Mouse (Mus musculus): Measurements from ENCODE around the gene Castor2.
A peak's percentile ranks its signal among the peaks of the same experiment; 100 is the strongest.

The Castor2 gene

DNA sequence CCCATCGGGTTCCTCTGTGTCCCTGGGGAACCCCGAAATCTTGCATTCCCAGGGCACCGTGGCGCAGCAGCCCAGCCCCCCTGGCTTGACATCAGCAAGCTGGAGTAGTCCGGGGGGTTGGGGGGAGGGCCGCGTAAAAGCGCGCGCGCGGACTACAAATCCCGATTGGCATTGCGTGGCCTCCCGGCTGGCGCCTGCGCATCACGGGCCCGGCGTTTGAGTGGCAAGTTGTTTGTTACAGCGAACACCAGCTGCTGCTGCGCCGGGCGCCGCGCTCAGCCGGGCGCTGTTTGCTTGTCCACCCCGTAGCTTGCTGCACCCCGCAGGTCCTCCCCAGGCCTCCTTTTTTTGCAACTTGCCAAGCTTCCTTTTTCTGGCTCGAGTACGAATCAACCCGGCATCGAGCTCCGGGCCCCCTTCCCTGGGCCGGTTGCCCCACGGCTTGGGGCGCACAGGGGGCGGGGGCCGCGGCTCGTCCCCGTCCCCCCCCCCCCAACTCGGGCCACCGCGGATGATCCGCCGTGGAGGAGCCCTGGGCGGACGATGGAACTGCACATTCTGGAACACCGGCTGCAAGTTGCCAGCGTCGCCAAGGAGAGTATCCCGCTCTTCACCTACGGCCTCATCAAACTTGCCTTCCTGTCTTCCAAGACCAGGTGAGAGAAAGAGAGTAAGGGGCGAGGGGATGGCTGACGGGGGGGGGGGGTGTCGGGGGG lies at the start of gene Castor2:
Castor2 (plus strand) TSS at position 216 of the 716 bp plus-strand sequence.
- DNase-seq: peak; percentile 97

DNA sequence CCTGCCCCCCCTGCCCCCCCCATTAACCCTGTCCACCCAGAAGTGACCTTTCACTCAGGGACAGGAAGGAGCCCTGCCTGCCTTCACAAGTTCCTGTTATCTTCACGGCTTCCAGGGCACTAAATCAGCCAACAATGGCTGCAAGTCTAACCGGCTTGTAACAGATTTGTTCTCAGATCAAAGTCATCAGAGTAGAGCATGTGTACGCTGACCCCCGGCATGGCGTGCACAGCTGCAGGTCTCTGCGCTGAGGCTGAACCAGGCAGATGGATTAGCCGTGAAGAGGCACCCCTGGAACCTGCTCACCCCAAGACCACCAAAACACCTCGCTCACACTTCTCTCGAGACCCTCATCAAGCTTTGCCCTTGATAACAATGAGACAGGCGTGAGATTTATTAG lies 48.8 kb upstream of the Castor2 start:
- no peak for DNase-seq

DNA sequence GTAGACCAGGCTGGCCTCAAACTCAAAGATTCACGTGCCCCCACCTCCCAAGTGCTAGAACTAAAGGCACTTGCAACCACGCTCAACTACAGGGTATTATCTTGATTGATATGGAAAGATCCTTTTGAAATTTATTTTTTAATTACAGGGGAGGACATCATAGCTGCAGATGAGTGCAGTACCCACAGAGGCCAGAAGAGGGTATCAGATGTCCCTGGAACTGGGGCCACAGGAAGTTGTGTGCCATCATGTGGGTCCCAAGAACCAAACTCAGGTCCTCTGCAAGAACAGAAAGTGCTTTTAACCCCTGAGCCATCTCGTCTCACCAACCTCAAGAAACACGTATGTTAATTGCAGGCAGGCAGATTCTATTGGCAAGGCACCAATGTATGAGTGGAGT lies 46.9 kb upstream of the Castor2 start:
- no peak for DNase-seq

DNA sequence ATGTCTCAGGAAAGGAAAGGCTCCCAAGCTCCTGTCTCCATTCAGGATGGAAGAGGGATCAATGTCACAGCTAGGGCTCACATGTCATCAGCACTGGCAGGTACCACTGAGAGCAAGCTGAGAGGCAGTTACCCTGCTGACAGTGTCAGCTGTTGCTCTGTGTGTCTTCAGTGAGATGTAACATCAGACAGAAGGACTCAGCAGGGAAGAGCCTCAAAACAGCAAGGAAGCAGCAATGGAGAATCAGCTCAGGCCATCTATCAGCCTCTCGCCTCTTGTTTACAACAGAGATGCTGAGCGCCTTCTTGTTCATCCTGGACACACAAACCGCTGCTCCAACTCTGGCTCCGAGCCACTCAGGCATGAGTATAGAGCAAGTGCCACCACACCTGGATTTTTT lies 45.0 kb upstream of the Castor2 start:
- DNase-seq: no peak

DNA sequence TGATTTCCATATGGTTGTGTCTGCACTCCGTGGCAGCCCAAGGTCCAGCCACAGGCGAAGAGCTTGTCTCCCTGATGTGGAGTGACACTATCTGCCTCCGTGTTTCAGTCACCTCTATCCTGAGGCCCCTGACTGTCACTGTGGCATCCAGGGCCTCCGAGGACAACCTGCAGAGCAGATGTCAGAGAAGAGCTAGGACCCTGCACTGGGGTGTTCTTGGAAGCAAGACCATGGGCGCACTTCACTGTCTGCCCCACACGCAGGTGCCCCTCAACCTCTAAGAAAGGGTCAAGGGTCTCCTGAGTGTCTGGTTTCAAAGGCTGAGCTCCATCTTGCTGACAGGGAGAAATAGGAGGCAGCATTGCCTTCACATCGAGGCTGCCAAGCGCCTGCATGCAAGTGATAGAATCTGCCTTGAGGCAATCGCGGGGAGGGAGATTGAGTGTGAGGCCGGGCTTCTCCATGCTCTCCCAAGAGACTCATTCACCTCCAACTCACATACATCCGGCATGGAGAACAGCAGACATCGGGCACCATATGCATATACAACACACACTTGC lies 40.6 kb upstream of the Castor2 start:
- DNase-seq: no peak

DNA sequence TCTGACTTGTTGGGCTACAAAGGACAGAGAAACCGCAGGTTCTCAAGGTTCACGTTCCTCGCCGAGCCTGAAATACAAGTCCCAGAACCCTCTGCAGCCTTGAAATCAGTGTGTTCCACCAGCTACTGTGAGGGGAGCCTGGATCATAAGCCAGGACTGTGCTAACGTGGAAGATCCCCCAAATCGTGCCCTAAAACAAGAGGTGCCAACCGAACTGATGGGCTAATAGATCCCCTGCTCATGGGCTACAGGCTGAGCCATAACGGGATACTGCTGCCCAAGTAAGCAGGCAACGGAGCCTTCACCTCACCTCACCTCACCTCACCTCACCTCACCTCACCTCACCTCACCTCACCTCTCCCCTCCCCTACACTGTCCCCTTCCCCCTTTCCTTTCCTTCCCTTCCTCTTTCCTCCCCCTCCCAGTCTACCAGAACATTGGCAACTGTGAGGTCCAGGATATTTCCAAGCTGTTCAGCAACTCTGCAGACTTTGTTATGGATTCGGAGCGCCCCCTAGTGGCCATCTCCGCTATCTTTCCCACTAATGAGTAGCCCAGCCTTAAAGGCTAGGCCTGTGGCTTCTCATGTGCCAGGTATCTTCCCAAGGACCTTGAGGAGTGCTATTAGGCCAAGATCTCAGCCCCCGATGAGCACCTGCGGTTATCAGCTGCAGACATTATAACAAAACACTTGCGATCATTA lies 36.0 kb upstream of the Castor2 start:
- DNase-seq: peak; percentile 76 to 93

DNA sequence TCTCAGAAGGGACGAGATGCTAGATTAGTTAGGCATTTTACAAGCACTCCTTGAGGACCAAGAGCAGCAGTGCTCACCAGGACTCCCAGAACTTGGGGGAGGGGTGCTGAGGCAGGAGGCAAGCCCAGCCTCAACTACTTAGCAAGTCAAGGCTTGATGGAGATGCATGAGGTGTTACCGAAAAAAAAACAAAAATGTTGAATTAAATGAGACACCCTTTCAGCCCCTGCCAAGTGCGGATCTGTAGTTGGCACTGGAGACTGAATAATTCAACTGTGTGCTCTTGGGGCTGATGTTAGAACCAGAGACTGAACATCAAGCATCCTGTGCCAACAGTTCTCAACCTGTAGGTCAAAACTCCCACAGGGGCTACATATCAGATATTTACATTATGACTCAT lies 33.2 kb upstream of the Castor2 start:
- DNase-seq: no peak

DNA sequence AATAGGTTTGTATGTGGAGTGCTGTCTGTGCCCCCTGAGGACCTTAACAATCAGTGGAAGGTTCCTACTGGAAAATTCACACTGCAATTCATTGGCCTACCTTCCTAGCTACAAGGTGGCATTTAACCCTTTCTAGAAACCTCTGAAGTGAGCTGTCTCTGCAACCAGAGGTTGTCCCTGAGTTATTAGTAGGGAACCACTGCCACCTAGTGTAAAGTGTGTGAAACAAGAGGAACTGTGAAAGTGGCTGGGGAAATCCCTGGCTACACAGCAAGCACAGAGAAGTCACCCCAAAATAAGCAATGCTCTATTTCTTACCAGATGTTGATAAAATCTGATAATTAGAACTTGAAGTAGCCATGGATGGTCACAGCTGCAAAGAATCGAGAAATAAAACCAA lies 31.6 kb upstream of the Castor2 start:
- no peak for DNase-seq

DNA sequence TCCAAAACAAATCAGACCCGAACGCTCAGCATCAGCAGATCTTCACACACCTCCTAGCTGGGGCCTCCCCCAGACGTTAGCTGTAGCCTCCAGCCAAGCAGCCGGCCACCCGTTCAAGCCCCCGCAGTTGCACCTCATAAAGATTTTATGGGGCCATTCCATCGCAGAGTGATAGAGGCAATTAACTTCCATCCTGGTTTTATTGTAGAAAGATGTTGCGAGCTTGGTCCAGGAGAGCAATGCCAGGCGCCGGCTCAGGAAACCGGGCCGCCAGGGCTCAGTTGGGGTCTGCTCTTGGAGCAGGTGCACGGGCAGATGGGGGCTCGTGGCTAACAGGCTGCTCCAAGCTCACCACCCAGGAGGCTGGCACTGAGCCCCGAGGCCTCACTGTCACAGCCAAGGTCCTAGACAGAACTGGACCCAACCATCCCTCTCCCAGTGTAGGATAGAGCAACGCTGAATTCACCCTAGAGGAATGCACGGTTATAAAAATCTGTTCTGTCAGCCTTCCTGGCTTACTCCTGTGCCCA lies 25.9 kb upstream of the Castor2 start:
- no peak for DNase-seq

DNA sequence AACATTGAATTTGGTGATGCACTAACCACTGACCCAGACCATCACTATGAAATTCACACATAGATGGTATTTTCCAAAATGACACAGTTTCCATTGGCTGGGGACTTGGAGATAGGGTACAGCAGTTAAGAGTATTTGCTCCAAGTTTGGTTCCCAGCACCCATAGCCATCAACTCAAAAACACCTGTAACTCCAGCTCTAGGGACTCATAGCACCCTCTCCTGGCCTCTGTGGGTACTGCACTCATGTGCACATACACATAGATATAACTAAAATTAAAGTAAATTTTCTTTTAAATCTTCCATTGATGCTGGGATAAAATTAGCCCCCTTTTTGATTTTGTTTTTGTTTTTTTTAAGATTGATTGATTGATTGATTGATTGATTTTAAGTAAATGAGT lies 25.1 kb upstream of the Castor2 start:
- DNase-seq: no peak

DNA sequence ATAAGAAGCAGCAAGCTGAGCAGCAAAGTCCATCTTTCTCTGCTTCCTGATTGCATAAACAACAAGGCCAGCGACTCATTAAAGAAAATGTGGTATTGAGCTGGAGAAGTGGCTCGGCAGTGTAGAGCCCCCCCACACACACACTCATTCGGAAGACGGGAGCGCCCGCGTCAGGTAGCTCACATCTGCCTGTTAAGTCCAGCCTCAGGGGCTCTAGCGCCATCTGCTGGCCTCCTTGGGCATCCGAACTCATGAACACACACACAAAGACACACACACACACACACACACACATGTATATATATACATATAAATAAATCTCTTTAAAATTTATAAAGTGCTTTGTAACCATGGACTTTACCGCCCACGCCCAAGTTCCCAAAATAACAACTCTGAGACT lies 23.3 kb upstream of the Castor2 start:
- no peak for DNase-seq

DNA sequence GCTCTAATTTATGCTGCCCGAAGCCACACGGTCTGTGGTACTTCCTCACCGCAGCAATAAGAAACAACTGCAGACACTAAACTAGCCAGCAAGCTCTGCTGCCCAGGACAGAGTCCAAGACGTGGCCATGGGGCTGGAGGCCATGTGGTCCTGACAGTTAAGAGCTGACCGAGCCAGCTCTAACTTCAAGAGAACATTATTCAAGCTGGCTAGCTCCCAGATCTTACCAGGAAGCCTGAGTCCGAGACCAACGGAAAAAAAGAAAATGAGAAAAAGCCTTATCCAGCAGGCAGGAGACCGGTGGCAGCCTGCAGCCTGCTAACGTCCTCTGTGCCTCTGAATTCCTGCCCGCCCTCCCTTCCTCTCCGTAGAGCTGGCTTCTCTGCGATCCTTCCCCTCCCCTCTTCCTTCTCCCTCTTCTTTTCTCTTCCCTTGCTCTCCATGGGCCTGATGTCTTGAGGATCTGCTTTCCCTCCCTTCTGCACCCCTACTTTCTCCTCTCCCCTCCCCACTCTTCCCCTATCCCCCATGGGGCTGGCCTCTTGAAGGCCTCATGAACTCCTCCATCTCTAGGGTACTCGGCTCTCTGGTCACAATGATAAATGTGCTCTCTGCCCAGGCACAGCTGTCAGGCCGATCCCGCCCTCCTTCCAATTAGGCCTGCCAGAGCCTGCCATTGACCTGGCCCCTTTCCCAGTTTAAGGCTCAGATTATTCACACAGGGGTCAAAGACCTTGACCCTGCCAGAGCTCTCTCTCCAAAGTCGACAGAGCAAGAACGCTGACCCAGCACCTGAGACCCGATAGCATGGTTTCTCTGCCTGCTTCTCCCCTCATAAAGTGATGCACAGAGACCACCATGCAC lies 18.6 kb upstream of the Castor2 start:
- peak; percentile 78 to 88 for DNase-seq

DNA sequence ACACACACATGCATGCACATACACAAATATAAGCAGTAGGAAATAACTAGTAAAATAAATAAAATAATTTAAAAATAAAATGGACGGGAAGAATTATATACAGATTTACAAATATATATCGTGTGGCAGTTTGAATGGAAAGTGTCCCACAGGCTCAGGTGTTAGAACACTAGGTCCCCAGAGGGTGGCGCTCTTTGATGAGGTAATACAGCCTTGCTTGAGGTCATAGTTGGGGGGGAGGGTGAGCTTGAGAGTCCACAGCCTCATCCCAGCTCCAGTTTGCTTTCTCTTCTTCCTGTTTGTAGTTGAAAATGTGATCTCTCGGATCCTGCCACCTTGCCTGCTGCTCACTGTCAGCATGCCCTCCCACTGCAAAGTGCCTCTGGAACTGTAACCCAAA lies 14.3 kb upstream of the Castor2 start:
- DNase-seq: peak in 1 of 2 experiments; percentile 46

DNA sequence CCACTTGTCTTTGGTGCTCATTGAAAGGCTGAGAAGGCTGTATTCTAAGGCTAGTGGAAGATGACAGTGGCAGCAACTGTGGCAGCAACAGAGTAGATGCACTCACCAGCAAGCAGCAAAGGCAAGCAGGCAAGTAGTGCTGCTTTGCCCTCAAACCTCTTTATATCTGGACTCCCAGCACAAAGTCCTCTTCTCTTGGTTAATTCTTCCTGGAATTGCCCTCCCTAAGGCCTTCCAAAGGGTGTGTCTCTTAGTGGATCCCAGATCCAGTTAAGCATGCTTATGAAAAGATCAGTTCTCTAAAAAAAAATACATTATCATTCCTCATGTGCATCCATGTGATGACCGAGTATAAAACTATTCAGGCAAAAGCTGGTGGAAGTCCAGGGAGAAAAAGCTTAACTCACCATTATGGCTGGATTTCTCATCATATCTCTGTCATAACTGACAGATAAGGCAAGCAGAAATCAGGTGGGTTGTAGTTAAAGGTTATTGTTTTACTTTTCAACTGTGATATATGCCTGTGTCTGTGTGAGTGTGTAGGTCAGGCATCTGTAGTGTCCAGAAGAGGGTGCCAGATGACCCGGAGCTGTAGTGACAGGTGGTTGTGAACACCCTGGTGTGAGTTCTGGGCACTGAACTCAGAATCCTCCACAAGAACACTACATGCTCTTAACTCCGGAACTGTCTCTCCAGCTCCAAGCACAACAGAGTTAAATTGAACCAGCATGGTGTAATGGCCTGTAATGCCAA lies 13.4 kb upstream of the Castor2 start:
- DNase-seq: peak in 1 of 2 experiments; percentile 25

DNA sequence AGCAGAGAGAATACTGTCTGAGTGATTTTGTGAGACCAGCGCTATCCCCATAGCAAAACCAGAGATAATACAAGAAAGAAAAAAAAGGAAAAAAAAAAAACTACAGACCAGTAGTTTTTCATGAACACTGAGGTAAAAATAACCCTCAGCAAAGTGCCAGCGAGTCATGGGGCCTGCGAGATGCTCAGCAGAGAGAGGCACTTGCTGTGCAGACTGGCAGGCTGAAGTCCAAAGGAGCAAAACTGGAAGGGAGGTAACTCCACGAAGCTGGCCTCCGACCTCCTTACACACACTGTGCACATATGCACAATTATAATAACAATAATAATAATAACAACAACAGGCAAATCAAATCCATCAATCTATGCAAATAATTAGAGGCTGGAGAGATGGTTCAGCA lies 12.3 kb upstream of the Castor2 start:
- peak; percentile 79 to 82 for DNase-seq

DNA sequence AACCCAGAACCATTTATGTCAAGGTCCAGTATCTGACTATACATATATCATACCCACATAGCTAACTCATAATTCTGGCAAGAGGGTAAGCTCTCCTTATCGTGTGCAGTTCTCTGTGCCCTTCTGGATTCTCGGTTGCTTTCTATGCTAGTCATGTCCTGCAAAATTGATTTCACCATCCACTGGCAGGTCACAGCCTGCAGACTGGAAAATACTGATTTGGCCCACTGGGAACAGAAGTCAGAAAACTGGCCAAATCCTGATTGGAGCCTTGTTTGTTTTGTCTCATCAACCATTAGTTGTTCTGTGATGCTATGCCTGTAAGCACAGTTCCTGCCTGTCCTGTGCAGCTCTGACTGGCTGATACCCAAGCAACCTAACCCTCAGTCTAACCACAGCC lies 3.7 kb upstream of the Castor2 start:
- no peak for DNase-seq

DNA sequence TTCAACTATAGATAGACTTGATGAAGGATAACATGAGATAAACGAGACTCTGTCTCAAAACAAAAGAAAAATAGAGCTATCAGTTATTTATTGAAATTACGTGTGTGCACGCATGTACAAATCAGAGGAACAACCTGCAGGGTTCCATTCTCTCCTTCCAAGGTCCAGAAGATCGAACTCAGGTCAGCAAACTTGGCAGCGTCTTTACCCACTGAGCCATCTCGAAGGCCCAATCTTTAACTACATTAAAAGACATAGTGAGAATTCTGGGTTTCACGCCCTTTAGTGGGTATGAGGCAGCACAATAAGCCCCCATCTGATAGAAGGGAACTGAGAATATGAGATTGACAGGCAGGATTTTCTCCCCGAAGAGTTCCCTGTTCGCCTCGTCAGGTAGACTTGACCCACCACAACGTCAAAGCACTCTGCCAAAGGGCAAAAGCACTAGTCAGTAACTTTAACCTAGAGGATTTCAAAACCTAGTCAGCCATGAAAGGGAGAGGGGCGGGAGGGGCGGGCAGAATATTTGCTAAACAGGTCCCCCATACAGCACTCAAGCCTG lies 1.1 kb upstream of the Castor2 start:
- DNase-seq: peak; percentile 45 to 69

DNA sequence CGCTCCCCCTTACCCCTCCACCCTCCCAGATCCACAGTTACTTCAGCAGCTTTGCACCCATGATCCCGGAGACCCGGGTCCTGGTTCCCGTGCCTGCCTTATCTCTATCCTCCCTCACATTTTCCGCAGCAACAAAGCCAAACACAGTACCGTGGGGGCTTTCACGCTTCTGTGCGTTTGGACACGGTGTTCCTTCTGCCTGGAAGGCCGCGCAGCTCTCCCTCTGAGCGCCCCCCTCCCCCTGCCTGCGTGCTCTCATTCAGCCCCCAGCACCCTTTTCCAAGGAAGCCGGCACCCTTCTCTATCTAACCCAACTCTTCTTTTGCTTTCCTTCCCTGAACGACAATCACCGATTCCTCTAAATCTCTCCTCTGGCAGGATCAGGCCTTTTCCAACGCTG lies 535 bp upstream of the Castor2 start:
- peak; percentile 54 to 73 for DNase-seq

DNA sequence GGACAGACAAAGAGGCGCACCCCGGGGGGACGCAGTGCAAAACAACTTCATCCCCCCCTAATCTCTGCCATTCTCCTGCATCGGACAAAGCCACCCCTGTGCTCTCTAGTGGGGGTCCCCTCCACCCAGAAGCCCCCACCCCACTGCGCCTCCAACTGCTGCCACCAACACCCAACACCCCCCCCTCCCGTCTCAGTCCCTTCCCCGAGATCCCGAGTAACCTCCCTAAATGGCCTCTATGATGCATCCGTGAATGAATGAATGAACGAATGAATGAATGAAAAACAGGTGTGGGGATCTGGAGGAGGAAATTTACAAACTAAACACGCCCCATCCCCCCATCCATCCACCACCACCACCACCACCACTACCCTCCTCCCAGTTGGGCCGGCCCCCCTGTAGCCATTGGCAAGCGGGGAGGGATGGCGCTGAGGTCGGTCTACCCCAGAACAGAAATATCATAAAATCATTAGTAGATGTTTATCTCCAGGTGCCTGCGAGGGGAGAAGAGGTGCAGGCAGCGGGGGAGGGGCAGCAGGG lies 791 bp downstream of the Castor2 start:
- peak; percentile 19 to 50 for DNase-seq

DNA sequence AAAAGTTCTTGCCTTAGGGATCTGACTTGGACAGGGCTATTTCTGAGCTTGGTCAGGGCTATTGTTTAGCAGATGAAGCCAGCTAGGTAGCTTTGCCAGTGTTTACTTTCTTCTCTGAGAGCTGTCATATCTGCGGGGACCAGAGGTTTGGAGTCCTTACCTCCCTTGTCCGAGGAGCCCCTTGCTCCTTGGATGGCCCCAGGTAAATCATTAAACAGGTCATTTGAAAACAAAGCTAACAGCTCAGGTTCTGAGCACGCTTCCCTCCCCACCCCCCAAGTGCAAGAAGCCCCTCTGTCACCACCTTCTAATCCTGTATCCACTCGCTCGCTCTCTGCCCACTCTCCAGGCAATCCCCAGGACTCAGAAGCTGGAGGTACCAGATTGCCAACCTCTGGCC lies 1.8 kb downstream of the Castor2 start:
- peak; percentile 49 to 66 for DNase-seq

DNA sequence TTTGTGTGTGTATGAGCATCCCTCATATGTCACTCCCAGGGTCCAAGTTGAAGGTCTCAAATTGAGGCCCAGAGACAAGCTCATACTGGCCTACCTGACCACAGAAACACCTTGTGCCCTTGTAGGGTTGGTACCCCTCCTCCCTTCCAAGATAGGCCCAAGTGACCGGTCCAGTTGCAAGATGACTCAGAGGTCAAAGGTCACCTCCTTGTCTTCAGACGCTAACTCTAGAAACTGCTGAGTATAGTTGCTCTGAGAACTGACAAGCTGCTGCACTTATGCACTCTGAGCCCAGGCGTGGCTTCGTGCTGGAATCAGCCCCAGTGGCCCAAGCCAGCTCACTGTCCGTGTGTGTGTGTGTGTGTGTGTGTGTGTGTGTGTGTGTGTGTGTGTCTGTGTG lies 2.4 kb downstream of the Castor2 start:
- DNase-seq: peak; percentile 81 to 92

DNA sequence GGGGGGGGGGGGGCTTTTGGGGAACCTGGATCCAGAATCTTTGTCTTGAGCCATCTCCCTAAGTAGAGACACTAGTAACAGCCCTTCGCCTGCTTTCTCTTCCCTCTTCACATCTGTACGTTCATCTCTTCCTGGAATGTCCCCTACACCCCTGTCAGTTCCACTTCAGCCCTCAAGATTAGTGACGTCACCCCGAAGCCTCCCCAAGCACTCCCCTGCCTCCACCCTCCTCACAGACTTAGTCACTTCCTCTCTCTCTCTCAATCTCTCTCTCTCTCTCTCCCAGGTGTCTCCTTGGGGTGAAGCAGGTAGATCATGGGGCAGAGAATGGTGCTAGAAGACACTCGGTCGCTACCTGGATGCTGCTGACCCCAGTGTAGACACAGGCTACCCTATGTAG lies 3.2 kb downstream of the Castor2 start:
- DNase-seq: no peak

Data from kidney, postnatal 36 days (tissue).